Mouse (Mus musculus) cerebral cortex, adult 2 months (tissue): Measurements from ENCODE around the gene Platr17.

ENCODE experiments used
- WGBS: fragments of 180-500 bp; shearing (Covaris S2); methylation state at CpG from one replicate; pipeline ENCODE4 v1.1.7; 2018; 5-methylcytosine and 5-hydroxymethylcytosine counted together

Gene Platr17

GRCm38 (mm10) chr17:33904835-33905234 is at the start of gene Platr17:
Gene Platr17 (plus strand): TSS chr17:33905135.
- 57% methylated on average over 3 of the region's 4 CpGs for WGBS

DNA sequence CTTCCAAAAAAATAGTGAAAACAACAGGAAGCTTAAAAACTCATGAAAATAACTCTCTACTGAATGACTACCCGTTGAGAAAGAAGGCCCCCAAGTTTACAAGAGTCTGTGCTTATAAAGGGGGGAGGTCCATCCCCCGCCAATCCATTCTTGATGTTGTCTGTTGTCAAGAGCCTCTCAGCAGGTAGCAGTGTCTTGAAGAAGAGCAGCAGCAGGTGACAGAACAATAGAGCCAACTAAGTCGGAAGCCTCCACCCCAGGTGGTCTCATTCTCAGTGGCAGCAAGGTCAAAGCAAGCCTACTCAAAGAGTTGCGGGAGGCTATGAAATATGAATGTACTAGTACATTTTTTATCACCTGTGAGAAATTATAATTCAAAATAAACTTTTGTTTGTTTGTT is 47.1 kb upstream of the Platr17 start:
- 80% methylated on average over 4 of the region's 4 CpGs for WGBS

GRCm38 (mm10) chr17:33865330-33866030 is 39.5 kb upstream of the Platr17 start:
- 12% methylated on average over 9 of the region's 9 CpGs for WGBS

GRCm38 (mm10) chr17:33873537-33873936 is 31.4 kb upstream of the Platr17 start, which contains the start of gene Gm7029:
Gene Gm7029 (plus strand): TSS chr17:33873837.
- 90% methylated on average over 4 of the region's 12 CpGs for WGBS

DNA sequence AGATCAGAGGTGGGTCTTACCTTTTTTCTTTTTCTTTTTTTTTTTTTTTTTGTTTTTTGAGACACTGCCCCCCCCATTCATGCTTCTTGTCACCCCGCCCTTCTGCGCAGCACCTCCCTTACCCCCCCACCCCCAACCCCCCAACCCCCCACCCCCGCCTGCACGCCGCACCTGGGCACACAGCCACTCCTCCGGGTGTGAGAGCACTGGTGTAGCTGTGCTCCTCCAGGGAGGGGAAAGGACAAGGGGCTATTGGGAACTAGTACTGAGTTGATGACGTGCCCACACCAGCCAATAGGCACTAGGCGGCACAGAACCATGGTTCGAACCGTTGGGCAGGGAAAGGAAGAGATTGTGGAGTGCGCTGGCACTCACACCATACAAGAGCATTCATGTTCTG is 30.5 kb upstream of the Platr17 start:
- 89% methylated on average over 11 of the region's 11 CpGs for WGBS

DNA sequence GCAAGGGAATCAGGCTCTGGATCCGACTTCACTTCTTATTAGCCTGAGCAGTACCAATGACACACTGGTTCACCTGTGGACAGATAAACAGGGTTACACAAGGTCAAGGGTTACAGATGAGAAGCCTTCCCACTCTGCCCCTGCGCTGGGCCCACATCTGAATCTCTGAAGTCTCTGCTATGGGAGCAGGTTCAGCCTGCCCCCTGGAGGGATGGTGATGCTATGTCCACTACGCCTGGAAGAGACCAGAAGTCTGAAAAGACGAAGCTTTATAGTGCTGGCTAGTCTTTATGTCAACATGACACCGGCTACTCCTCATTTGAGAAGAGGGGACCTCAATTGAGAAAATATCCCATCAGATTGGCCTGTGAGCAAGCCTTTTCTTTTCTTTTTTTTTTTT is 29.1 kb upstream of the Platr17 start:
- WGBS: 85% methylated on average over 5 of the region's 5 CpGs

DNA sequence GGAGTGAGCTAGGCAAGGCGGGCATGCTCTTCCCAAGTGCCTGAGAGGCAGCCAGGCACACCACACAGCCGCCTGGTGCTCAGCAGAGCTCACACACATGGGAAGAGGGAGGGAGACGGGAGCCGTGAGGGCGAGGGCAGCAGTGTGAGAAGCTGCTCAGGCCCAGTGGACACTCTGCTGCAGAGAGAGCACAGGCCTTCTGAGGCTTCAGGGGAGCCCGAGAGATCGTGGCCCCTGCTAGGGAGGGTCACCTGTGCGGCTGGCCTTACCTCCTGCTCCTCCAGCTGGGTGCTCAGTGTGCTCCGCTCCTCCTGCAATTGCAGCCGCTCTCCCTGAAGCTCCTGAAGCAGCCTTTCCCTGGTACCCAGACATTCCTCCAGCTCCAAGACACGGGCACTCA is 20.6 kb upstream of the Platr17 start:
- WGBS: 92% methylated on average over 10 of the region's 11 CpGs

GRCm38 (mm10) chr17:33887802-33888201 is 17.1 kb upstream of the Platr17 start:
- 77% methylated on average over 2 of the region's 2 CpGs for WGBS

GRCm38 (mm10) chr17:33889941-33890532 is 14.9 kb upstream of the Platr17 start:
- WGBS: under 1% methylated on average over 44 of the region's 44 CpGs

- under 1% methylated on average over 49 of the region's 49 CpGs for WGBS
Observed at GRCm38 (mm10) chr17:33890533-33891059, 14.3 kb upstream of the Platr17 start, which contains the start of gene Kifc1. Gene Kifc1 (minus strand): TSS chr17:33890661.

- 51% methylated on average over 2 of the region's 2 CpGs for WGBS
Observed at GRCm38 (mm10) chr17:33891357-33891756, 13.6 kb upstream of the Platr17 start.

DNA sequence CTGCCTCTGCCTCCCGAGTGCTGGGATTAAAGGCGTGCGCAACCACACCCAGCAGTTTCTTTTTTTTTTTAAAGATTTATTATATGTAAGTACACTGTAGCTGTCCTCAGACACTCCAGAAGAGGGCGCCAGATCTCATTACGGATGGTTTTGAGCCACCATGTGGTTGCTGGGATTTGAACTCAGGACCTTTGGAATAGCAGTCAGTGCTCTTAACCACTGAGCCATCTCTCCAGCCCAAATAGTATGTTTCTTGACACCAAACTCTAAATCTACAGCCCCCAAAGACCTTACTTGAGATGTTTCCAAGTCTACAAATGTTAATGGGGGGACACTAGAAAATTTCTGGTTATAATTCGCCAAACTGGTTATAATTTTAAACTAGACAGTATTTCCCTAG is 13.0 kb upstream of the Platr17 start:
- WGBS: 68% methylated on average over 6 of the region's 6 CpGs

DNA sequence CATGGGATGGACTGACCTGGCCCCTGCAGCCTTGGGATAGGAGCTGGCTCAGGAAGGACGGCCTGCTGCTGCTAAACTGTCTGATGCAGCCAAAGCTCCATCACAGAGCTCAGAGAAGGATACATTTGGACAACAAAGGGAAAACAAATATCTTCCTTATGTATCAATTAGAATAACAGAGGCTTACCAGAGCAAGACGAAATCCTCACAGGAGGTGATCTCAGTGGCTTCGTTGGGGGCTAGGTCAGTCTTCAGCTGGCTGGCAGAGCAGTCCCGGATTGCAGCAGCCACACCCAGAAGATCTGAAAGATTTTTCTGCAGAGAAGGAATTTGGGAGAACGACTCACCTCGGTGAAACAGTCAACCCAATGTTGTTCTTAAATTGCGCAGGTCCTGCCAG is 12.5 kb upstream of the Platr17 start:
- WGBS: 47% methylated on average over 7 of the region's 7 CpGs

DNA sequence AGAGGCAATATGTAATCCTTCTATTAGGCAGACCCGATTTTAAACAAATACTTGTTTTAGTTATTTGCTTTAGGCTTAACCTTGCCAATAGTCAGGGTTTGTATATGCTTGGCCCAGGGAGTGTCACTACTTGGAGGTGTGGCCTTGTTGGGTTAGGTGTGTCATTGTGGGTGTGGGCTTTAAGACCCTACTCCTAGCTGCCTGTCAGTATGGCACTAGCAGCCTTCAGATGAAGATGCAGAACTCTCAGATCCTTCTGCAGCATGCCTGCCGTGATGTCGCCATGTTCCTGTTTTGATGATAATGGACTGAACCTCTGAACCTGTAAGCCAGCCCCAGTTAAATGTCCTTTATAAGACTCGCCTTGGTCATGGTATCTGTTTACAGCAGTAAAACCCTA is 11.9 kb upstream of the Platr17 start:
- 86% methylated on average over 4 of the region's 4 CpGs for WGBS

GRCm38 (mm10) chr17:33897114-33897794 is 7.7 kb upstream of the Platr17 start:
- 44% methylated on average over 6 of the region's 6 CpGs for WGBS

GRCm38 (mm10) chr17:33898193-33898592 is 6.7 kb upstream of the Platr17 start:
- WGBS: 58% methylated on average over 4 of the region's 4 CpGs

DNA sequence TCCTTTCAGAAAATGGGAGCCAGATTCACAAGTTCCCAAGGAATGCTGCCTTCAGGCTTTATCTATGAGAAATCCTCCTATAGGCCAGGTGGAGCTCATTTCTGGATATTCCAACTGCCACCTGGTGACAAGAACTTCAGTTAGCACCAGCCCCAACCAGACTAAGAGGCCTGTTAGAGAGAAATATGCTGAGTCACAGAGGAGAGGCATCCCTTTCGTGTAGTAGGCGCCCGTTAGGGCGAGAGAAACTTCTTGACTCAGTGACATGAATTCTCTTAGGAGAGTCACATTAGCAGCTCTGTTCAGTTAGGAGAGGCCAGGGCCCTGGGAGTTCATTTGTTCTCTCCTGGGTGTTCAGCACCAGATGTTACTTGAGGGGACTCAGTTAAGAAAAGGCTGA is 5.3 kb upstream of the Platr17 start:
- WGBS: 70% methylated on average over 4 of the region's 4 CpGs

- WGBS: 70% methylated on average over 7 of the region's 7 CpGs
Observed at GRCm38 (mm10) chr17:33900281-33900988, 4.5 kb upstream of the Platr17 start.

- WGBS: 95% methylated on average over 4 of the region's 4 CpGs
Observed at GRCm38 (mm10) chr17:33900989-33901314, 4.0 kb upstream of the Platr17 start.

- 75% methylated on average over 4 of the region's 4 CpGs for WGBS
Observed at GRCm38 (mm10) chr17:33901653-33902052, 3.3 kb upstream of the Platr17 start.

- 70% methylated on average over 4 of the region's 4 CpGs for WGBS
Observed at GRCm38 (mm10) chr17:33902079-33902478, 2.9 kb upstream of the Platr17 start.

DNA sequence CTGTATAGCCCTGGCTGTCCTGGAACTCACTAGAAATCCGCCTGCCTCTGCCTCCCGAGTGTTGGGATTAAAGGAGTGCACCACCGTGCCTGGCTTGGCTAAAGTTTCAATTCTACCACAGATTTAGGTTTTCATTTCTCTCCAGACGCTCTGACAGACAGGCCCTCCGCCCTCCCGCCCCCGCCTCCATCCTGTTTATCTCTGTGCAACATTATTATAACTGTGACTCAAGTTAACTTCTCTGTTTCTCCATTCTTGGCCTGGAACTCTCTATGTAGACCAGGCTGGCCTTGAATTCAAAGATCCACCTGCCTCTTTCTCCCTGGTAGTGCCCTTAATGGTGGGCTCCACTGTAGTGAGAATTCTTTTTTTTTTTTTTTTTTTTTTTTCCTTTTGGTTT is 2.4 kb upstream of the Platr17 start:
- WGBS: 77% methylated on average over 7 of the region's 7 CpGs
